Mouse (Mus musculus): ENCODE results near the gene Slc4a4. TPM values are rescaled to one million over a fixed set of nuclear protein-coding genes. Genes with fewer than 3 reads are reported as not detected.
"Not testable (repeated sequence)": the region's sequence is repeated elsewhere in the genome, so short reads cannot be mapped to it uniquely, and the experiment has no call there.

The Slc4a4 gene
- polyA plus RNA-seq, 1 experiment from 2014 or later, result 6.2 TPM

DNA sequence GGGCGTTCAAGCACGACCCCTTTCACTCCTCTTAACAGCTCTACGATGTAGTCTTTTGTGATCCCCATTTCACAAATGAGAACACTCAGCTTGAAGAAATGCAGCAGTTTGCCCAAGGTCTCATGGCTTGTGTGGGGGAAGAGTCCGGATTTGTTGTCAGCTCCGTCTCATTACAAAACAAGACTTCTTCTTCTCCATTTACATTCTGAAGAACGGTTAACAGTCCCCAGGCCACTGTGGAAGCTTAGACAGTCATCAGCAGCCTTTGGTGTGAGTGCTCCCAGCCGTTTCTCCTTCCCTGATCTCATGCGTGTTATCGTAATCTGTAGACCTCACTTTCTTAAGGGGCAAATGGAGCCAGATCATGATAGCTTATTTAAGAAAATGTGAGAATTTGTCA, 218.7 kb downstream of the Slc4a4 start:
- WGBS, result 54% methylated on average over 9 of the region's 9 CpGs
- no peaks in the 10 kb centered on the region for H3K27me3 ChIP-seq
- H3K4me1 ChIP-seq (replicated peaks), result no peaks in the 10 kb centered on the region
- no peak overlapping the region for H3K9ac ChIP-seq
- no peak for ATAC-seq (ENCODE audit: low read depth)
- no peak overlapping the region for H3K4me2 ChIP-seq
- H3K27ac ChIP-seq (replicated peaks), result no peak overlapping the region
- H3K36me3 ChIP-seq, result no peaks in the 10 kb centered on the region
- no peaks in the 10 kb centered on the region for H3K9me3 ChIP-seq
- H3K4me3 ChIP-seq, result no peak overlapping the region

DNA sequence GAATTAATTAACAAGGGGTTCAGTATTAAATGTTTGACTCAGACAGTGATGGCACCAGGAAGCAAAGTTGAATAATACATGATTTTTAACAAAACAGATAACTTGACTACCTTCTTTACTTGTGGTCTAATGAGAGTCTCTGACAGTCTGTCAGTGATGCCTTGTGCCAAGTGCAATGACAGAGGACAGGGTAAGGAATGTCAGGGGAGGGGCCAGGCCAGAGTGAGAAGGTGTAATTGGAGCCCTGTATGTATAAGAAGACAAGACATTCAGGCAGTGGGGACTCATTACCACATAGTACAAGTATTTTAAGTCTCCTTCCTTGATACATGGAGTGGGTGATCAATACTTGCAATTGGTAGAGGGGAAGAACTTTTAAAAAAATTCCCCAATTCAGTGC, 219.6 kb downstream of the Slc4a4 start:
- Histone ChIP-seq H3K36me3 (no peaks in the 10 kb centered on the region), H3K4me3 (no peak overlapping the region), H3K27me3 (no peaks in the 10 kb centered on the region), H3K9ac (no peak overlapping the region), H3K9me3 (no peaks in the 10 kb centered on the region), H3K27ac (replicated peaks) (no peak overlapping the region), H3K4me2 (no peak overlapping the region), H3K4me1 (replicated peaks) (no peaks in the 10 kb centered on the region)
- no peak for ATAC-seq (ENCODE audit: low read depth)

DNA sequence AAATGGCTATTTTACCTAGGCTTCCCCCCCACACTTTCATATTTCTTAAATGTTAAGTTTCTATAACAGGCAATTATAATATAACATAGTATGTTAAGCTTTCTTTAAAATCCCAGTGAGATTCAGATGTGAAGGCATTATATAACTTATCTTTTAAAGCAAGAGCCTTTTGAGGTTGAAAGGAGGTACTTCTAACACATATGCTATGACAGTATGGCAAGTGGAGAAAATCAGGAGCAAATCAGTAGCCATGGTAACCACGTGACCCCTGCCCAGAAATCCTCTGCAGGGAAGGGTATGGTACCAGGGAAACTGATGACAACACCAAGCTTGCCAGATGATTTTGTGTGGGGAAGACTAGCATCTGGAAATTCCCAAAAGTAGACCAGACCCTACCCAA, 222.2 kb downstream of the Slc4a4 start:
- Histone ChIP-seq H3K27ac (replicated peaks) (no peak overlapping the region), H3K36me3 (no peaks in the 10 kb centered on the region), H3K4me1 (replicated peaks) (no peaks in the 10 kb centered on the region), H3K4me3 (no peak overlapping the region), H3K27me3 (no peaks in the 10 kb centered on the region), H3K9me3 (no peaks in the 10 kb centered on the region), H3K4me2 (no peak overlapping the region), H3K9ac (no peak overlapping the region)
- ATAC-seq (ENCODE audit: low read depth), result no peak
- WGBS, result 87% methylated on average over 1 of the region's 1 CpGs

DNA sequence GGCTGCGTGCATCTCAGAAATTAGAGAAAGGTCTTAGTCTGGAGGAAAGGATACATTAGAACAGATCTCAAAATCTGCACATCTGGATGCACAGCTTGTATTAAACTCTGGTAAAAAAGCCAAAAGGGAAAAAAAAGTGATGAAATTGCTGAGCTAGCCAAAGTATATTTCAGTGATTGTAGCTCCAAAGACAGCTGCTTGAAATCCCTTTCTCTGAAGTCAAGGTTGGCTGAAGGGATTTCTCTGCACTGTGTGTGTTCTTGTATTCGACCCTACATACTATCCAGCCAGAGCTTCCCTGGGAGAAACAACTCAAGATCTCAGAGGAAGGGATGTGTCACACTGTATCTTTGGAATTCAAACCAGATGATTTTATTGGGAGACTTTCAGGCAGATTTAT, 223.2 kb downstream of the Slc4a4 start:
- 85% methylated on average over 2 of the region's 2 CpGs for WGBS
- no peak for ATAC-seq (ENCODE audit: low read depth)
- no peaks in the 10 kb centered on the region for H3K4me1 ChIP-seq (replicated peaks)
- H3K4me2 ChIP-seq, result no peak overlapping the region
- no peak overlapping the region for H3K4me3 ChIP-seq
- no peaks in the 10 kb centered on the region for H3K9me3 ChIP-seq
- no peaks in the 10 kb centered on the region for H3K36me3 ChIP-seq
- no peak overlapping the region for H3K27ac ChIP-seq (replicated peaks)
- H3K27me3 ChIP-seq, result no peaks in the 10 kb centered on the region
- no peak overlapping the region for H3K9ac ChIP-seq

- H3K4me3 ChIP-seq; H3K27ac ChIP-seq (replicated peaks); H3K36me3 ChIP-seq; H3K27me3 ChIP-seq; H3K9ac ChIP-seq; ATAC-seq (ENCODE audit: low read depth); H3K4me1 ChIP-seq (replicated peaks); H3K4me2 ChIP-seq; H3K9me3 ChIP-seq: not testable (repeated sequence)
- WGBS, result 98% methylated on average over 15 of the region's 17 CpGs
Measured at GRCm38 (mm10) chr5:89111987-89112386, 225.4 kb downstream of the Slc4a4 start.

GRCm38 (mm10) chr5:89120881-89121280, 234.3 kb downstream of the Slc4a4 start:
- 72% methylated on average over 1 of the region's 1 CpGs for WGBS
- no peak overlapping the region for H3K4me2 ChIP-seq
- no peak for ATAC-seq (ENCODE audit: low read depth)

GRCm38 (mm10) chr5:89123270-89123903, 236.8 kb downstream of the Slc4a4 start:
- Histone ChIP-seq H3K27me3 (no peaks in the 10 kb centered on the region), H3K4me3 (no peak overlapping the region), H3K4me2 (no peak overlapping the region), H3K36me3 (no peaks in the 10 kb centered on the region), H3K4me1 (replicated peaks) (no peaks in the 10 kb centered on the region), H3K27ac (replicated peaks) (no peak overlapping the region), H3K9me3 (no peaks in the 10 kb centered on the region), H3K9ac (no peak overlapping the region)
- 60% methylated on average over 9 of the region's 9 CpGs for WGBS
- 0 out of 2 replicates have a peak, but pooled peaks have one; percentile 32 for ATAC-seq (ENCODE audit: low read depth)

More at GRCm38 (mm10) chr5:89120881-89121280, 234.3 kb downstream of the Slc4a4 start:
- Histone ChIP-seq H3K4me1 (replicated peaks) (no peaks in the 10 kb centered on the region), H3K36me3 (no peaks in the 10 kb centered on the region), H3K9me3 (no peaks in the 10 kb centered on the region), H3K27me3 (no peaks in the 10 kb centered on the region), H3K4me3 (no peak overlapping the region), H3K9ac (no peak overlapping the region), H3K27ac (replicated peaks) (no peak overlapping the region)

DNA sequence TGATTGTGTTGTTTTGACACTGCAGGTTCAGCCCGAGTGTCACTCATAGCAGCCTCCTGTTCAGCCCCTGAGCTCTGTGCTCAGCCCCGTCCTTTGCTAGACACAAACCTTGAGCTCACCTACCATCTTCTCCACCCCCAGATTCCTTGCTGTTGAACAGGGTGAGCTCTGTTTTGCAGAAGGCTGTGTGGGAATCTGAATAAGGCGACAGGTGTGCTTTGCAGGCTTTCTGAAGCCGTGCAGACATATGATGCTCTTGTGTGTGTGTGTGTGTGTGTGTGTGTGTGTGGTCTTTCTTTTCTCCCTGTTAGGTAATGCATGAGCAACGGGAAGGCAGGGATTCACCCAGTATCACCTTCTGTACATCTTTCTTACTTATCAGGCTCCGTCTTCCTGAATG, 241.6 kb downstream of the Slc4a4 start:
- Histone ChIP-seq H3K4me3 (no peak overlapping the region), H3K9ac (no peak overlapping the region), H3K27me3 (no peaks in the 10 kb centered on the region), H3K27ac (replicated peaks) (no peak overlapping the region), H3K4me2 (no peak overlapping the region), H3K4me1 (replicated peaks) (no peaks in the 10 kb centered on the region), H3K9me3 (no peaks in the 10 kb centered on the region), H3K36me3 (no peaks in the 10 kb centered on the region)
- whole genome bisulfite sequencing, result 87% methylated on average over 6 of the region's 6 CpGs
- no peak for ATAC-seq (ENCODE audit: low read depth)

DNA sequence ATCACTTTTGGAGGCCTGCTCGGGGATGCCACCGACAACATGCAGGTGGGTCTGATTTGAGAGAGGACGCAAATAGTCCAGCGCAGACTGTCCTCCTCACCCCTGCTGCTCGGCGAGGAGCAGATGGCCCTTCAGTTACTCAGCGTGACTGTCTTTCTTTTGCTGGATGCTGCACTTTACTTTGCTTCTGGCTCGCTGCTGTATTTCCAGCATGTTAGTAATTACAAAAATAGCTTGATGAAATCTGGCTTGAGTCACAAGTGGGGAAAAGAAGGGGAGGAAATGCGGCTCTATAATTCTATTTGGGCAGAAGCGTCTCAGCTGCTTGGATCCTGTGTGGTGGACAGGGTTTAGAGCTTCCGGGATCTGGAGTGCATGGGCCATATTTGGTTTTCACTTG, 249.2 kb downstream of the Slc4a4 start:
- ATAC-seq (ENCODE audit: low read depth), result no peak
- H3K27me3 ChIP-seq, result no peaks in the 10 kb centered on the region
- no peaks in the 10 kb centered on the region for H3K4me1 ChIP-seq (replicated peaks)
- WGBS, result 78% methylated on average over 11 of the region's 11 CpGs
- H3K27ac ChIP-seq (replicated peaks), result no peak overlapping the region
- H3K9ac ChIP-seq, result no peak overlapping the region
- no peak overlapping the region for H3K4me2 ChIP-seq
- H3K4me3 ChIP-seq, result no peak overlapping the region
- no peaks in the 10 kb centered on the region for H3K9me3 ChIP-seq
- no peaks in the 10 kb centered on the region for H3K36me3 ChIP-seq

DNA sequence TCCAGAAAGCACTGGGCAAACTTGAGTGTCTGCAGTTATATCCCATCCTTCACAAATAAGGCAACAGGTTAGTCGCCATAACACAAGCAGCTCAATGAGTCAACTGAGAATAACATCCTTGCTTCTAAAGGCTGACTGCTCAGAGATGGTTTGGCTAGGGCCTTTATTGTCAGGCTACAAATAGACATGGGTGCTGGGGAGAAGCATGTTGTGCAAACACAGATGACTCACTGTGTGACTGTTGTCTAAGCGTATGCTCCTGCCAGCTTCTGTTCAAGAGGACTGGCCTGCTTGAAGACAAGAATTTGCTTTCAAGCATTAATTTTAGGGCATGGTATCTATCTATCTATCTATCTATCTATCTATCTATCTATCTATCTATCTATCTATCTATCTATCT, 253.5 kb downstream of the Slc4a4 start:
- no peak overlapping the region for H3K27ac ChIP-seq (replicated peaks)
- no peak overlapping the region for H3K9ac ChIP-seq
- no peak overlapping the region for H3K4me2 ChIP-seq
- no peaks in the 10 kb centered on the region for H3K27me3 ChIP-seq
- WGBS, result 91% methylated on average over 2 of the region's 2 CpGs
- no peaks in the 10 kb centered on the region for H3K36me3 ChIP-seq
- H3K4me3 ChIP-seq, result no peak overlapping the region
- no peak for ATAC-seq (ENCODE audit: low read depth)
- no peaks in the 10 kb centered on the region for H3K4me1 ChIP-seq (replicated peaks)
- no peaks in the 10 kb centered on the region for H3K9me3 ChIP-seq

DNA sequence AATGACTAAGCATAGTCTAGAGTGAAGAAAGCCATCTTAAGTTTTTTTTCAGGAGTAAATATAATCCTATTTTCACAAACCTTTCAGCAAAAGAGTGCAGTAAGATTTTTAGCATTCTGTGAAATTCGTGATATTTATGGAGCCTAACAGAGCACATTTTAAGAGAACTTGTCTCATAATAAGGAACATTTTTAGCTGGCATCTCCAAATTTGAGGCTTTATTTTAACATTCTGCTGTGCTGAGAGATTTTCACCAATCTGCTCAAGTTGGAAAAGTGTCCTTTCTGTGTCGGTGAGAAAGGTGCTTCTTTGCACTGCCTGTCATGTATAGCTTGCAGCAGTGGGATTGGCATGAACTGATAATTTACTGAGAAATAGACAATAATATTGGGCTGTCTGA, 255.1 kb downstream of the Slc4a4 start:
- Histone ChIP-seq H3K4me1 (replicated peaks) (no peaks in the 10 kb centered on the region; the same call in 1 of the 2 replicates), H3K9ac (no peak overlapping the region), H3K4me2 (no peak overlapping the region), H3K9me3 (no peaks in the 10 kb centered on the region), H3K4me3 (no peak overlapping the region), H3K27me3 (no peaks in the 10 kb centered on the region), H3K27ac (replicated peaks) (no peak overlapping the region), H3K36me3 (no peaks in the 10 kb centered on the region)
- WGBS, result 85% methylated on average over 2 of the region's 2 CpGs
- ATAC-seq (ENCODE audit: low read depth), result no peak

DNA sequence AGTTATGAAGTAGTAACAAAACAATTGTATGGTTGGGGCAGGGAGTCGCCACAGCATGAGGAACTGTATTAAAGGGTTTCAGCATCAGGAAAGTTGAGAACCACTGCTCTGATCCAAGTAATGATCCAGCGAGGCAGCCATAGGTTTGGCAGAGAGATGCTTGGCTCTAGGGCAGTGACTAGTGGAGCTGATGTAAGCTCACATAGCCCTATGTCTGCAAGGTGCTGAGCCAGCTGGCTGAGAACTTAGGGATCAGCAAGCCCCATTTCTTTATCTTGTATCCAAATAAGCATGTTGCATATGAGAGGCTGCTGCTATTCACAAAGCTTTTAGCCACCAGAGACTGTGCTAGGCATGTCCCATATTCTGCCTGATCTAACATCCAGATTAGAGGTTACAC, 259.7 kb downstream of the Slc4a4 start:
- no peak overlapping the region for H3K4me3 ChIP-seq
- 96% methylated on average over 2 of the region's 2 CpGs for WGBS

GRCm38 (mm10) chr5:89147282-89147790, 260.7 kb downstream of the Slc4a4 start:
- Histone ChIP-seq H3K9me3 (no peaks in the 10 kb centered on the region), H3K27ac (replicated peaks) (0 out of 2 replicates have a peak overlapping the region, but pooled peaks have one; percentile 5), H3K36me3 (no peaks in the 10 kb centered on the region), H3K4me3 (no peak overlapping the region), H3K4me2 (peak overlapping the region; percentile 11; the same call in 1 of the 2 replicates), H3K9ac (no peak overlapping the region), H3K4me1 (replicated peaks) (peaks cover 7% of the 10 kb centered on the region; the same call in 1 of the 2 replicates), H3K27me3 (no peaks in the 10 kb centered on the region)
- 45% methylated on average over 13 of the region's 13 CpGs for WGBS
- peak; percentile 60; the same call in 1 of the 2 replicates for ATAC-seq (ENCODE audit: low read depth)

More for the DNA sequence above, 259.7 kb downstream of the Slc4a4 start:
- peaks cover 7% of the 10 kb centered on the region; the same call in 1 of the 2 replicates for H3K4me1 ChIP-seq (replicated peaks)
- H3K4me2 ChIP-seq, result no peak overlapping the region
- no peaks in the 10 kb centered on the region for H3K36me3 ChIP-seq
- no peaks in the 10 kb centered on the region for H3K9me3 ChIP-seq
- no peaks in the 10 kb centered on the region for H3K27me3 ChIP-seq
- no peak for ATAC-seq (ENCODE audit: low read depth)
- no peak overlapping the region for H3K9ac ChIP-seq
- 0 out of 2 replicates have a peak overlapping the region, but pooled peaks have one; percentile 5 for H3K27ac ChIP-seq (replicated peaks)
